Mouse (Mus musculus) macrophage (primary cell): ENCODE data around the gene Prc1. TPM values are rescaled to one million over a fixed set of nuclear protein-coding genes. Genes with fewer than 3 reads are reported as not detected.

Experiments used
- H3K27ac ChIP-seq: fragments of 350-480 bp; formaldehyde crosslinking; 2 replicates; pipeline ENCODE4 v1.9.0; 2021
- H3K36me3 ChIP-seq: fragments of 350-480 bp; formaldehyde crosslinking; 2 replicates; pipeline ENCODE4 v1.9.0; 2021; ENCODE audit errors: inconsistent target
- H3K4me3 ChIP-seq: fragments of 350-480 bp; formaldehyde crosslinking; 2 replicates; pipeline ENCODE4 v1.9.0; 2021; ENCODE audit errors: inconsistent target
- H3K79me2 ChIP-seq: fragments of 350-480 bp; formaldehyde crosslinking; 2 replicates; pipeline ENCODE4 v1.9.0; 2021; ENCODE audit errors: inconsistent target
- WGBS: methylation state at CpG from one replicate; pipeline ENCODE4 v1.1.7; 2026; ENCODE audit warnings: inconsistent platforms; ENCODE audit not compliant: missing documents; 5-methylcytosine and 5-hydroxymethylcytosine counted together
- polyA plus RNA-seq: library from polyadenylated mRNA; stranded (reverse); fragments of 250-400 nt; gene quantifications from 3 replicates; pipeline ENCODE4 v1.2.4, GENCODE M21; 2018; ENCODE audit warnings: inconsistent platforms

The Prc1 gene
- polyA plus RNA-seq, 1 experiment from 2014 or later, result 15.2 TPM

DNA sequence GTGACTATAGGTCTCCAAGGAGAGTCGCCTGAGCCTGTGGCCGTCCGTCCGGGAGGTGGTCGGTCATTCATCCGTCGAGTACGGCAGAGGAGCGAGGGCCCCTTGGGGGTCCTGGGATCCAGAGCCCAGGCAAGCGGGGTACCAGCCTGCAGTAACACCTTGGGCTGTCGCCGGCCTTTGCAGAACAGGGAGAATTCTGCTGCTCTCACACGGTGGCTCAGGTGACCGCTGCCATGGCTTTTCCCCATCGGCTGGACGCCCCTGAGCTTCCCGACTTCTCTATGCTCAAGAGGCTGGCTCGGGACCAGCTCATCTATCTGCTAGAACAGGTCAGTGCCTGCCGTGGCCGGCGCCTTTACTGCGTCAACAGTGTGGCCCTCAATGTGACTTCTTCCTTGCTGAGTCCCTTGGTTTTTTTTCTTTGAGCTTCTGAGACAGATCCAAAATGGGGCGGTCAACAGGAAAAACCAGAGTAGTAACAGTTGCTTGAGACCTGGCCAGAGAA, 24.4 kb upstream of the Prc1 start:
- Histone ChIP-seq H3K36me3 (peaks cover 33% of the 10 kb centered on the region), H3K27ac (peak overlapping the region; percentile 66), H3K4me3 (peak overlapping the region; percentile 95), H3K79me2 (peaks cover 25% of the 10 kb centered on the region)
- 0% methylated on average over 23 of the region's 23 CpGs for WGBS

DNA sequence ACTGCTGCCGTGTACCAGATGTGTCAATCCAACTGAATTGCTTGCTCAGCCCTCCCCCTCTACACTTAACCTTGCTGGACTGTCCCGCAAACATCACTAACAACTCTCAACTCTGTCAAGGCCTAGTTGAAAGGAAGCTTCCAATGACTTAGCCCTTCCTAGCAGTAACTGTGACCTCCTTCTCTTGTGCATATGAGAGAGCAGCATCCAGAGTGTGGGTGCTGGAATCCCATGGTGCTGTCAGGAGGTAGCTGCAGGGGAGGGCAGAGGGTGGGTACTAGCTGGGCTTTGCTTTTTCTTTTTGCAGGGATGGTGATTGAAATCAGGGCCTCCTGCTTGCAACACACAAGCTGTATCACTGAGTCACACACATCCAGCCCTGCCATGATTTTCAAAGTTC, 20.8 kb upstream of the Prc1 start:
- WGBS, result 87% methylated on average over 2 of the region's 2 CpGs
- Histone ChIP-seq H3K79me2 (peaks cover 25% of the 10 kb centered on the region), H3K27ac (no peak overlapping the region), H3K4me3 (no peak overlapping the region), H3K36me3 (peaks cover 47% of the 10 kb centered on the region)

DNA sequence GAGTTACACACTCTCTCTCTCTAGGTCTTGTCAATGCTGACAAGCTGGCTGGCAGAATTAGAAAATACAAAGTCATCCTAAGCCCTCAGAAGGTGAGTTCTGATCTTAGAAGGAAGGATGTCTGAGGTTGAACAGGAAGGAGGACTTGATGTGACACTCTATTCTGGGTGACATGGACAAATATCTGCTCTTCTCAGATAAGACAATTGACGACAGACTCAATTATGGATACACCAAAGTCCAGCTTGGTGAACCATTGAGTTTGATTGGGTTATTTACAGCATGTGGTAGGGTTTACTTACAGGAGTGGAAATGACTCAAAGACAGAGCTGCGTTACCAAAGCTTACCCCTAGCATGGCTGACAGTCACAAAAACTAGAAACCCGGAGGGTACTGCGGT, 17.9 kb upstream of the Prc1 start:
- H3K36me3 ChIP-seq, result peaks cover 65% of the 10 kb centered on the region
- H3K27ac ChIP-seq, result no peak overlapping the region
- H3K4me3 ChIP-seq, result no peak overlapping the region
- H3K79me2 ChIP-seq, result peaks cover 6% of the 10 kb centered on the region; the same call in 1 of the 2 replicates
- 89% methylated on average over 4 of the region's 4 CpGs for WGBS

DNA sequence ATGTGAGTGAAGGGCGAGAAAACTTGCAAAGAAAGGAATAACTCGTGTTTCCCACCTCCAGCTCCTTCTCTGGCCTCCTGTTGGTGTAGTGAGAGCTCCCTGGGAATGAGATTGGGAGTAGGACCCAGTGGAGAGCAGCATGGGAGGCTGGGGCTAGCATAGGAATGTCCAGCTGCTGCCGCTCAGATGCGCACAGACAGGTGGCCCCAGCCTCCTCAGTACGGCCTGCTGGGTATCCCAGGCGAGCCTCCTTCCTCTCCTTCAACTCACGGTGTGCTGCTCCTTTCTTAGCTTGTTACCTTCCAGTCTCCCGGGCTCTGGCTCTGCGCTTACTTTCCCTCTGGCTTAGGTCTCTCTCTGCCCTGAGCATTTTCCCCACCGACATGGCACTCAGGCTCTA, 14.2 kb upstream of the Prc1 start:
- H3K4me3 ChIP-seq, result no peak overlapping the region
- no peak overlapping the region for H3K27ac ChIP-seq
- WGBS, result 97% methylated on average over 8 of the region's 10 CpGs
- H3K79me2 ChIP-seq, result no peaks in the 10 kb centered on the region
- H3K36me3 ChIP-seq, result peaks cover 77% of the 10 kb centered on the region

DNA sequence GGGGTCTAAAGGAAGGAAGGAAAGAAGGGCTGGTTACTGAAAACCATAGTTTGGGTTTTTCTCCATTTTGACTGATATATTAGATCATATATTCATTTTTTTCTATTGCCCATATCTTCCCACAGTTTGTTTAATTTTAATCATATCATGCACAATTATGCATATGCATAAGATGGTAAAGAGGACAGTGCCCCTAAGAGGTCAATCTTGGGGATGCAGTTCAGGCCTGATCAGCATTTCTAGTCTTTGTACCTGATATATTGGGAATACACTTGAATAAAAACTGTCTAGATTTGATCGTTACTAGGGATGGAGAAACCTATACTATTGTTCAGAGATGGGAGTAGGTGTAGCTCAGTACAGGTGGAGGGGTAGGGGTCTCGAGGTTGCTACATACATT, 13.3 kb upstream of the Prc1 start:
- Histone ChIP-seq H3K27ac (no peak overlapping the region), H3K79me2 (no peaks in the 10 kb centered on the region), H3K36me3 (peaks cover 79% of the 10 kb centered on the region), H3K4me3 (no peak overlapping the region)
- 94% methylated on average over 2 of the region's 2 CpGs for WGBS

DNA sequence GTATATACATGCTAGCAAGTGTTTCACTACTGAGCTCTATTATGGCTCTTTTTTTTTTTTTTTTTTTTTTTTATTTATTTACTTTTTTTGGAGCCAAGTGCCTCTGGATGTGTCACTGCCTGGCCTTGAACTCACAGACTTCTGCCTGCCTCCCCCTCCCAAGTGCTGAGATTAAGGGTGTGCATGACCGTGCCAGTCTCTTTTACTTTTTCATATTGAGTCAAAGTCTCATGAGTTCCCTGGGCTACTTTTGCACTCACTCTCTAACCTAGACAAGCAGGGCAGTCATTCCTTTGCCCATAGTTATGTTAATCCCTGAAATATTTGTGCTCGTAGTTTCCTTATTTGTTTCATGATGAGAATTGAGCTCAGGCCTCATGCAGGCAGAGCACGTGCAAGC, 12.6 kb upstream of the Prc1 start:
- Histone ChIP-seq H3K27ac (no peak overlapping the region), H3K4me3 (no peak overlapping the region), H3K79me2 (no peaks in the 10 kb centered on the region), H3K36me3 (peaks cover 79% of the 10 kb centered on the region)
- whole genome bisulfite sequencing, result 94% methylated on average over 3 of the region's 3 CpGs

DNA sequence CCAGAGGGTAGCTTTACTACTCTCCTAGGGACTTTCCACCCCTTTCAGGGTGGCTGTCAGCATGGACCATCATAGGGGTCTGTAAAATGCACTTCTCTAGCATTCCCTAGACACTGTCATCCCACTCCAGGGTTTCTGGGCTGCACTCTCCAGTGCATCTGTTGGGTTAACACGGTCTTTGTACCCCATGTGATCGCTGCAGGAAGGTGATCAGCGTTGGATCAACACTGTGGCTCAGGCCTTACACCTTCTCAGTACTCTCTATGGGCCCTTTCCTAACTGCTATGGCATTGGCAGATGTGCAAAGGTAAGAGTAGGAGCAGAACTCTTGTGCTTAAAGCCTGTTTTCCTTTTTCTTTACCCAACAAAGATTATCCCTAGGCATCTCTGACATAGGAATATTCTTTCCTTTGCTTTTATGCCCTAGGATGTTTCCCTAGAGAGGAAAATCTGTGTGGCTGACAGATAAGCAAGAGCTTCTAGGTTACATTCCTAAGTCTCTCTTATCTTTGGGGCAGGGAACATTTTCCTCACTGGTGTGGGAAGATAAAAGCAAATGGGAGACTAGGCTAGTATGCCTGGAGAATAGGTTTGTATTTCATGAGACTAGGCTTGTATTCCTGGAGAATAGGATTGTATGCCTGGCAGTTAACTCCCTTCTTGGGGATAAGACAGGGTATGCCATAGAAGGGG, 10.9 kb upstream of the Prc1 start:
- Histone ChIP-seq H3K36me3 (peaks cover 83% of the 10 kb centered on the region), H3K79me2 (no peaks in the 10 kb centered on the region), H3K27ac (no peak overlapping the region), H3K4me3 (no peak overlapping the region)
- WGBS, result 96% methylated on average over 3 of the region's 3 CpGs

DNA sequence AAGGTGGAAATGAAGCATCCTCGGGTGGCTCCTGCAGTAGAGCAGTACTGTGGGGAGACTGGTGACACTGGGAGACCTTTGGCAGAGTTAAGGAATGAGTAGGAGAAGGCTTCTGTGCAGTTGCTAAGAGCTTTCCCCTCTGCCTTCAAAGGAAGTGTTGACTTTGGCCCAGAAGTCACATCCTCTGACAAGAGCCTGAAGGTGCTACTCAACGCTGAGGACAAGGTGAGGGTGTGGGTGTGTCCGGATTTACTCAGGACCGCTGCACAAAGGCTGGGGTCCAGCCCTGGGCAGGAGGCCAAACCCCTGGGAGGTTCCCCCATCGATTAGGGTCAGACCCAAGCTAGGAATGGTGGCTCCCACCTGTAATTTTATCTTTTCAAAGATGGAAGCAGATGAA, 9.9 kb upstream of the Prc1 start:
- 98% methylated on average over 5 of the region's 5 CpGs for WGBS
- Histone ChIP-seq H3K36me3 (peaks cover 74% of the 10 kb centered on the region), H3K4me3 (no peak overlapping the region)

DNA sequence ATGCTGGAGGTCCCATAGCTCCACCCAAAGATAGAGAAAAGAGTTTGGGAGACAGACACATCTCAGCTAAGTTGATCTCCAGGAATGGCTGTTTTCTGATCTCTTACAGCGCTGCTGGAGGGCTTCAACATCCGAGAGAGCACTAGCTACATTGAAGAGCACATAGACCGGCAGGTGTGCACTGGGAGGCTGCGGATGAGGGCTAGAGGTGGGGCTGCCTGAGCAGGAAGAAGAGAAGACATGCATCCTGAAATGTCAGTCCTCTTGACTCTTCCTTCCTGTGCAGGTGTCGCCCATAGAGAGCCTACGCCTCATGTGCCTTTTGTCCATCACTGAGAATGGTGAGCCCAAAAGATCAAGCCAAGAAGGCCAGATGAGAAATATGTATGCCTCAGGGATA, 8.5 kb upstream of the Prc1 start:
- WGBS, result 96% methylated on average over 6 of the region's 6 CpGs
- H3K79me2 ChIP-seq, result no peaks in the 10 kb centered on the region
- H3K36me3 ChIP-seq, result peaks cover 73% of the 10 kb centered on the region

More for the DNA sequence above, 9.9 kb upstream of the Prc1 start:
- no peak overlapping the region for H3K27ac ChIP-seq
- no peaks in the 10 kb centered on the region for H3K79me2 ChIP-seq

DNA sequence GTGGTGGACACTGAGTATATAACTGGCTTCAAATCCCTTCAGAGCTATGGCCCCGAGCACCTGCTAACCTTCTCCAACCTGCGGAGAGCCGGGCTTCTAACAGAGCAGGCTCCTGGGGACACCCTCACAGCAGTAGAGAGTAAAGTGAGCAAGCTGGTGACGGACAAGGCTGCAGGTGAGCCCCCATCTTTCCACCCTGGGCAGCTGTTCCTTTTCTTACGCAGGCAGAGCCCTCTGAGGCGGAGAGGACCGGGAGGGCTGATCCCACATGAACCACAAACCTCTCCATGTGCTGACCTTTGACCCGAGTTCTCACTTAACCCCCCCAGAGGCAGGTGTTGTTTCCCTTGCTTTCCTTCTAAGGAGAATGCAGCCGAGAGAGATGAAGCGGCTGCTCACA, 6.5 kb upstream of the Prc1 start:
- WGBS, result 95% methylated on average over 10 of the region's 10 CpGs
- Histone ChIP-seq H3K27ac (no peak overlapping the region), H3K4me3 (no peak overlapping the region), H3K79me2 (no peaks in the 10 kb centered on the region), H3K36me3 (peaks cover 66% of the 10 kb centered on the region)

More for the DNA sequence above, 8.5 kb upstream of the Prc1 start:
- no peak overlapping the region for H3K4me3 ChIP-seq
- H3K27ac ChIP-seq, result no peak overlapping the region

DNA sequence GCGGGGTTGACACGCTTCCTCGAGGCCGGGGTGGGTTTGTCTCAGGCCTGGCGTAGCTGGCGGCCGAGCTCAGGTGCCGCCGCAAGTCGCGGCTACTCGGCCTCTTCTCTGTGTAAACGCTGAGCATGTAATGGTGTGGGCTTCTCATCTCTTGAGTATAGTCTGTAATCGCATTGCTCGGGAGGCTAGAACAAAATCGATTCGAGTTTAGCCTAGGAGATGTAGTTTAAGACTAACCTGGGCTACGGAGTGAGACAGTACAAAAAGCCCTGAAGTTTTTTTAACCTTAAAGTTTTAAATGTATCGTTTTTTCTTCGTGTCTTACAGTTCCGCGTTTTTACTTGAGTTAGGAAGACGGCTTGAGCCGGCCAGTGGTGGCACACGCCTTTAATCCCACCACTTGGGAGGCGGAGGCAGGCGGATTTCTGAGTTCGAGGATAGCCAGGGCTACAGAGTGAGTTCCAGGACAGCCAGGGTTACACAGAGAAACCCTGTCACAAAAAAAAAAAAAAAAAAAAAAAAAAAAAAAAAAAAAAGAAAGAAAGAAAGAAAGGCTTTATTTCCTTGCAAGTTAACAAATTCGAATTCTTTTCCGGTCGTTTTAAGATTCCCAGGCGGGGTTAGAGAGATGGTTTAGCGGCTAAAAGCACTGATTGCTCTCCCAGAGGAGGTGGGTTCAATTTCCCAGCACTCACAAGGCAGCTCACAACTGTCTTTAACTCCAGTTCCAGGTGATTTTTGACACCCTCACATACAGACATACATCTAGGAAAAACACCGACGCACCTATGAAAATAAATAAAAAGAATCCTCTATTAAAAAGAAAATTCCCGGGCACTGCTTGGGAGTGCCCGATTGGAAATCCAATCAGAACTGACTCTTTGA, 756 bp downstream of the Prc1 start:
- 14% methylated on average over 29 of the region's 37 CpGs for WGBS
- Histone ChIP-seq H3K36me3 (peaks cover 10% of the 10 kb centered on the region; the same call in 1 of the 2 replicates), H3K79me2 (peaks cover 50% of the 10 kb centered on the region), H3K27ac (peak overlapping the region; percentile 56), H3K4me3 (peak overlapping the region; percentile 59)

DNA sequence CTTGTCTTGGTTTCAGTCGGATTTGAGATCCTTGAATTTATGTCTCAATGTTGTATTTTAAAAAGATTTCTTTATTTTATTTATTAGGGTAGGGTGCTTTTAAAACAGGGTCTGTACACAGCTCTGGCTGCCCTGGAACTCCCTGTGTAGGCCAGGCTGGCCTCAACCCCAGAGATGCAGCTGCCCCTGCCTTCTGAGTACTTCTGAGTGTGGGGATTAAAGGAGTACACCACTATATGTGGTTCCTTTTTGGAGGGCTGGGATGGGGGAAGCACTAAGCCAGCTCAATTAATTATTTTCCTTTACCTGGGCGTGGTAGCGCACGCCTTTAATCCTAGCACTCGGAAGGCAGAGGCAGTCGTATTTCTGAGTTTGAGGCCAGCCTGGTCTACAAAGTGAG, 2.2 kb downstream of the Prc1 start:
- Histone ChIP-seq H3K4me3 (no peak overlapping the region), H3K27ac (no peak overlapping the region), H3K79me2 (peaks cover 63% of the 10 kb centered on the region), H3K36me3 (no peaks in the 10 kb centered on the region; the same call in 1 of the 2 replicates)
- 95% methylated on average over 5 of the region's 6 CpGs for WGBS

DNA sequence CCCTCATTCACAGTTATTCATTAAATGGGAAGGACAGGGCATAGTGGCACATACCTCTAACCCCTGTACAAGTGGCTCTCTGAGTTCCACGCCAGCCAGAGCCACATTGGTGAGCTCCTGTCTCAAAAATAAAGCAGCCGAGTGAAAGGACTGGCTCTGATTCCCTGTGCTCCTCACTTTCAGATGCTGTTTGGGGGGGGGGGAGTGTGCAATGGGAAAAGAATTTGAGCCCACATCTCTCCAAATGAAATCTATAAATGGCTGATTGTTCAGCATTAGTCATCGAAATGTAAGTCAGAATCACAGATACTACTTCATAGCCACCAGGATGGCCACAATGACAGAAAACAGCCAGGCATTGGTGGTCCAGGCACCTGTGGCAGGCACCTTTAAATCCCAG, 2.8 kb downstream of the Prc1 start:
- 79% methylated on average over 3 of the region's 3 CpGs for WGBS
- no peaks in the 10 kb centered on the region for H3K36me3 ChIP-seq
- no peak overlapping the region for H3K27ac ChIP-seq
- H3K79me2 ChIP-seq, result peaks cover 68% of the 10 kb centered on the region
- no peak overlapping the region for H3K4me3 ChIP-seq

DNA sequence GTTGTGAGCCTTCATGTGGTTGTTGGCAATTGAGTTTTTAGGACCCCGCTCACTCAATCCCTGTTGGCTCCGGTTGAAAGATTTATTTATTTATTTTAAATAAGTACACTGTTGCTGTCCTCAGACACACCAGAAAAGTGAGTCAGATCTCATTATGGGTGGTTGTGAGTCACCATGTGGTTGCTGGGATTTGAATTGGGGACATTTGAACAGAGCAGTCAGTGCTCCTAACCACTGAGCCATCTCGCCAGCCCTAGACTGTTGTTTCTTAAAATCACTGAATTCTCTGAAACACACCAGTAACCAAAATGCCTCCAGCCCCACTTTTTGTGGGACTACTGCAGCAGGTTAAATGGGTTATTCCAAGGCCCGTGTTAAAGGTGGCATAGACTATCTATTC, 4.5 kb downstream of the Prc1 start:
- peaks cover 72% of the 10 kb centered on the region for H3K79me2 ChIP-seq
- no peak overlapping the region for H3K4me3 ChIP-seq
- H3K27ac ChIP-seq, result no peak overlapping the region
- H3K36me3 ChIP-seq, result no peaks in the 10 kb centered on the region
- WGBS, result 86% methylated on average over 4 of the region's 4 CpGs

DNA sequence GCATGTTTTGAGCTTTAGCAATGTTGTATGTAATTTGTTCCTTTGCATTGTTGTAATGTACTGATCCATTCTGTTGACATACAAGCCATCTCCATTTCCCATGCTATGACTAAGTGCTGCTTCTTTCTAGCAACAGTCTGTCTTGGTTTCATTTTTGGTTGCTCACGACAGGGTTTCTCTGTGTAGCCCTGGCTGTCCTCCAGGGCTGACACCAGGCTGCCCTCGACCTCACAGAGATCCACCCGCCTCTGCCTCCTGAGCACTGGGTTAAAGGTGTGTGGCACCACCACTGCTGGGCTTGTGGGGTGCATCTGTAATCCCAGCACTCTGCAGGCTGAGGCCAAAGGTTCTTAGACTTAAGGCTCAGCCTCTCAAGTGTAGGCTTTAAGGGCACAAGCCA, 5.3 kb downstream of the Prc1 start:
- Histone ChIP-seq H3K36me3 (no peaks in the 10 kb centered on the region), H3K27ac (no peak overlapping the region), H3K79me2 (peaks cover 72% of the 10 kb centered on the region), H3K4me3 (no peak overlapping the region)
- 54% methylated on average over 3 of the region's 3 CpGs for WGBS
